Mouse (Mus musculus): ENCODE measurements around the gene Adamts7. TPM values are rescaled to one million over a fixed set of nuclear protein-coding genes. Genes with fewer than 3 reads are reported as not detected.

Gene Adamts7
- polyA plus RNA-seq, 1 experiment from 2014 or later: 14.2 TPM

- Histone ChIP-seq H3K9ac (no peak overlapping the region), H3K4me2 (no peak overlapping the region), H3K4me3 (no peak overlapping the region), H3K9me3 (no peaks in the 10 kb centered on the region), H3K27ac (no peak overlapping the region), H3K4me1 (no peaks in the 10 kb centered on the region), H3K36me3 (peaks cover 39% of the 10 kb centered on the region), H3K27me3 (no peaks in the 10 kb centered on the region)
- 80% methylated on average over 2 of the region's 2 CpGs for WGBS
- ATAC-seq (ENCODE audit: insufficient number of reproducible peaks, low FRiP score, low TSS enrichment, low read depth): no peak
These were observed 63.9 kb downstream of the Adamts7 start for GRCm38 (mm10) chr9:90226742-90227096.

DNA sequence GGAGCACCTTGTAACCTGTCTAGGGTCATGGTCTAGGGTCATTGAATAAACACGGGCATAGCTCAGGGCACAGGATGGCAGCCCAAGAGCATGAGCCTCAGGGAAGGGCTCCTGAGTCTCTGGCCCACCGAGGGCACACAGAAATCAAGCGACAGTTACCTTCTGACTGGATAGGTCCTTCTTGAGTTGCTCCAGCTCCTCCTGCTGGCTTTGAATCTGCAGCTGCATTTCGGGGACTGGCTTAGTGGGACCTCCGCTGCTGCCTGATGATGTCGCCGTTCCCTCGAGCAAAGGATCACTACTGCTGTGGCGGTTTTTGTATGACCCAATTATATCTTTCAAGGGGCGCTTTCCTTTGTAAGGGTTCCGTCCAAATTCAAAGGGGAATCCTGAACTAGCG lies 64.3 kb downstream of the Adamts7 start:
- Histone ChIP-seq H3K4me2 (no peak overlapping the region), H3K36me3 (peaks cover 35% of the 10 kb centered on the region), H3K27ac (no peak overlapping the region), H3K9ac (no peak overlapping the region), H3K27me3 (no peaks in the 10 kb centered on the region), H3K4me3 (no peak overlapping the region), H3K4me1 (no peaks in the 10 kb centered on the region), H3K9me3 (no peaks in the 10 kb centered on the region)
- 80% methylated on average over 12 of the region's 12 CpGs for WGBS
- no peak for ATAC-seq (ENCODE audit: insufficient number of reproducible peaks, low FRiP score, low TSS enrichment, low read depth)

DNA sequence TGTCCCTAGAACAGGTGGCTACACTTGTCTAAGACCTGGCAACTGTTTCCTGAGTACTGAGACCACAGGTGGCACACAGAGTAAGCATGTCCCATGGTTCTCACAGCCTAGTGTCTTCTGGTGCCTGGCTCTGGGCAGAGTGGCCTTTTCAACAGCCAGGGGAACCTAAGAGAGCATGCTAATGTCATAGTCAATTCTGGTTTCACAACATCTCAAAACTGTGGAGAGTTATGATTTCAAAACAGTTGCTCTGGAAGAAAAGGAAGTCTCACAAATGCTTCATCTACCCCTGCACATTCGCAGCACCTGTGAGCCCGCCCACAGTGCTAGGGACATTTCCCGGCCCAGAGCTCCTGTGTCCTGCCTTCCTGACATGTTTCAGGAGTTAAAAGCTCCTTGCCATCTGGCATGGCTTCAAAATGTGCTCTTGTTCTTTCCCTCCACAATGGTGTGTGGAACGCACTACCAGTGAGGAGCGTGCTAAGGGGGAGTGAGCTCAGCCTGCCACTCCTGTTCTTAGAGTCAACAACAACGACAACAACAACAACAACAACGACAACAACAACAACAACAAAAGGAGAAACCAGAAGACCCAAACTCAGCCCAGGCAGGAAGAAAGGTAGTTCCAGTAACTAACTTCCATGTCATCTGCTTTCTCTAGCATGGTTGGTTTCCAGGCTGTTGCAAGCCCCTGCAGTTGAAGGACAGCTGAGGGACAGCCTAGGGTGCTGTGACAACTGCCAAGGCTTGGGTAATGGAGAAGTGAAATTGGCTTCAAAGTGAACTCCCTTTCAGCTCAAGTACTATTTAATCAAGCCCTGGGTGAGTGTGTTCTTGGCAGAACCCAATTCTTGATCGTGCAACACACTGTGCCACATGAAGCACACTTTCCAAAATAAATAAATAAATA lies 70.2 kb downstream of the Adamts7 start:
- Histone ChIP-seq H3K4me2 (no peak overlapping the region), H3K36me3 (peaks cover 2% of the 10 kb centered on the region; the same call in 1 of the 2 replicates), H3K4me1 (no peaks in the 10 kb centered on the region), H3K9me3 (no peaks in the 10 kb centered on the region), H3K9ac (no peak overlapping the region), H3K4me3 (no peak overlapping the region), H3K27me3 (no peaks in the 10 kb centered on the region), H3K27ac (no peak overlapping the region)
- ATAC-seq (ENCODE audit: insufficient number of reproducible peaks, low FRiP score, low TSS enrichment, low read depth): no peak
- WGBS: 80% methylated on average over 8 of the region's 8 CpGs

DNA sequence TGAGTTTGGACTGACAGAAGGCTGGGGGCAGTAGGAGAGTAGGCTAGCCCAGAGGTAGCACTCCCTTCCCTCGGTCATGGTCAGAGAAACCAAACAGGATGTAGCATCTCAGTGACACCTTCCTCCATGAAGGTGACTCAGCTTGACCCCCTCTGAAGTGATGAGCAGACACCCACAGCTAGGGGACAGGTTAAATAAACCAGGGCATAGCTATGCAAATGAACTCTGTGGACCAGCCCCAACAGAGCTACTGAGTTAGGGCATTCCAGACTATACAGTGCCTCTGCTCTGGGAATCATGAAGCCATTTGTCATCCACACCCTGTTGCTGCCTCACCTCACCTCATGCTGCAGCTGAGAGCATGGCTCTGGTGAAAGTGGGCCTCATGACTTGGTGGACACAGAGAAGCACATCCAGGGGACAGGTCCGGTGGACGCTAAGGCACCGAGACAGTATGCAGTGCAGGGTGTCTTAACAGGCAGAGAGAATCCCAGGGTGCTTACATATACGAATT lies 71.1 kb downstream of the Adamts7 start:
- Histone ChIP-seq H3K4me3 (no peak overlapping the region), H3K27ac (no peak overlapping the region), H3K36me3 (peaks cover 3% of the 10 kb centered on the region; the same call in 1 of the 2 replicates), H3K4me1 (no peaks in the 10 kb centered on the region), H3K9me3 (no peaks in the 10 kb centered on the region), H3K4me2 (no peak overlapping the region), H3K27me3 (no peaks in the 10 kb centered on the region), H3K9ac (no peak overlapping the region)
- ATAC-seq (ENCODE audit: insufficient number of reproducible peaks, low FRiP score, low TSS enrichment, low read depth): no peak
- 91% methylated on average over 5 of the region's 5 CpGs for WGBS

DNA sequence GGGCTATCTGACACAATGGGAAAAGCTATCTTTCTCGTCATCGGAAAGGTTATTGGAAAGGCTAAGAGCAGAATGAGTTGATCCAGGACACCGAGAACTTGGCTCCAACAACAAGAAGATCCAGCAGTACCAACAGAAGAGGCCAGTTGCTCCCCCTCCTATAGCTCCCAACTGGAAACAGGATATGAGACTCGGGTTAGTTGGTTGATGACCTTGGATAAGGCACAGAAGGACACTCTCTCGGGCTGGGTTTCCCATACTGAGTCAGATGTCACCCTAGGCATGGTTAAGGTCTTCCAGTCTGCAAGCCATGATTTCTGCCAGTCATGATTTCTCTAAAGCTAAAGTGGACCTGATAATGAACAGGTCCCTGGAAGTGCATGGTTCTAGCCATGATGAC lies 71.9 kb downstream of the Adamts7 start:
- H3K27ac ChIP-seq: no peak overlapping the region
- H3K4me3 ChIP-seq: no peak overlapping the region
- no peaks in the 10 kb centered on the region for H3K9me3 ChIP-seq
- H3K4me1 ChIP-seq: no peaks in the 10 kb centered on the region
- H3K36me3 ChIP-seq: peaks cover 10% of the 10 kb centered on the region
- H3K27me3 ChIP-seq: no peaks in the 10 kb centered on the region
- no peak overlapping the region for H3K9ac ChIP-seq
- WGBS: 91% methylated on average over 5 of the region's 5 CpGs
- H3K4me2 ChIP-seq: no peak overlapping the region
- ATAC-seq (ENCODE audit: insufficient number of reproducible peaks, low FRiP score, low TSS enrichment, low read depth): no peak

DNA sequence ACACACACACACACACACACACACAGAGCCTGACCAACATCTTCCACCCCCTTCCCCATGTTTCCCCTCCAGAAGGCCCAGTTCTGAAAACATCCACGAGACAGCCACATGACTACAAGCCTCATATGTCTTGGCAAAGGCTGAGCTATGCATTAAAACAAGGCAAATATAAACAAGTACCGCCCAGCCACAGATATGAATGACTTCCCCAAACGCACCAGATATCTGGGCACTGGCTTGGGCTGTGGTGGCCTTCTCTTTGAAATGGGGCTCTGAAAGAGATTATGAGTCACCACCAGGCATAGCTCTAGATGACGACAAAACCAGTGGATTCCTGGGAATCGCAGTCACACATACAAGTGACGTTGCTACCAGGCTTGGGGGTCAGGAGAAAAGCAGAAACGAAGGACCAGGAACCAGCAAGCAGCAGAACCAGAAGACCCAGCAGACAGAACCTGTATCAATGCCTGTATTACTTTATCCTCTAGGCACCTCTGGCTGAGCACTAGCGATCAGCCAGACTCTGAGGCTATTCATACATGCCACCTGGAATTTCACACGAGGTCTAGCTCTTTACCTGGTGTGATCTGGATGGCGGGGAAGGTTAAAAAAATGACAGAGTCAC lies 72.5 kb downstream of the Adamts7 start:
- ATAC-seq (ENCODE audit: insufficient number of reproducible peaks, low FRiP score, low TSS enrichment, low read depth): no peak
- WGBS: 86% methylated on average over 10 of the region's 10 CpGs
- no peaks in the 10 kb centered on the region for H3K4me1 ChIP-seq
- H3K27me3 ChIP-seq: no peaks in the 10 kb centered on the region
- H3K4me2 ChIP-seq: no peak overlapping the region
- H3K36me3 ChIP-seq: peaks cover 14% of the 10 kb centered on the region
- H3K27ac ChIP-seq: no peak overlapping the region
- no peak overlapping the region for H3K9ac ChIP-seq
- no peak overlapping the region for H3K4me3 ChIP-seq
- H3K9me3 ChIP-seq: no peaks in the 10 kb centered on the region

DNA sequence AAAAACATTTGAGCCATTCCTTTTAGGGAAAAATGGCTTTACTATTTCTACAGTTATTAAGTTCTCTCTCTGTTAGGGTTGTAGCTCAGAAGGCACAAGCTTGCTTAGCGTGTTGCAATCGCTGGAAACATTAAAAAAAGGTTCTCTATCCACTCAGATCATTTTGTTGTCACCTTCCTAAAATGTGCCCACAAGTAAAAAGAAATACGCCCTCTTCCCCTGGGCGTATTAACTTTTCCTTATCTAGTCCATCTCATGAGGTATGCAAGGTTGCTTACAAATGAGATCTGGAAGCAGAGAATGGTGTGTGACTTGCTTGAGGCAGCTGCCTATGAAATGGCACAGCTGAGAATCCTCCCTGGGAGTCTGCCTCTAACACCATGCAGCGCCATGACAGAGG lies 73.9 kb downstream of the Adamts7 start:
- no peak for ATAC-seq (ENCODE audit: insufficient number of reproducible peaks, low FRiP score, low TSS enrichment, low read depth)
- H3K9ac ChIP-seq: no peak overlapping the region
- H3K4me2 ChIP-seq: no peak overlapping the region
- no peak overlapping the region for H3K4me3 ChIP-seq
- H3K9me3 ChIP-seq: no peaks in the 10 kb centered on the region
- 83% methylated on average over 5 of the region's 5 CpGs for WGBS
- H3K27me3 ChIP-seq: no peaks in the 10 kb centered on the region
- H3K4me1 ChIP-seq: no peaks in the 10 kb centered on the region
- H3K27ac ChIP-seq: no peak overlapping the region
- peaks cover 20% of the 10 kb centered on the region for H3K36me3 ChIP-seq

GRCm38 (mm10) chr9:90237232-90238062 lies 74.6 kb downstream of the Adamts7 start:
- WGBS: 76% methylated on average over 9 of the region's 9 CpGs
- no peak overlapping the region for H3K4me3 ChIP-seq
- H3K9ac ChIP-seq: no peak overlapping the region
- H3K4me2 ChIP-seq: no peak overlapping the region
- H3K27ac ChIP-seq: no peak overlapping the region
- no peak for ATAC-seq (ENCODE audit: insufficient number of reproducible peaks, low FRiP score, low TSS enrichment, low read depth)
- no peaks in the 10 kb centered on the region for H3K27me3 ChIP-seq
- no peaks in the 10 kb centered on the region for H3K9me3 ChIP-seq
- peaks cover 20% of the 10 kb centered on the region for H3K36me3 ChIP-seq
- H3K4me1 ChIP-seq: no peaks in the 10 kb centered on the region

- 66% methylated on average over 4 of the region's 4 CpGs for WGBS
- Histone ChIP-seq H3K4me3 (no peak overlapping the region), H3K9me3 (no peaks in the 10 kb centered on the region), H3K4me2 (no peak overlapping the region), H3K27me3 (no peaks in the 10 kb centered on the region), H3K9ac (no peak overlapping the region), H3K4me1 (no peaks in the 10 kb centered on the region), H3K36me3 (peaks cover 24% of the 10 kb centered on the region), H3K27ac (no peak overlapping the region)
- ATAC-seq (ENCODE audit: insufficient number of reproducible peaks, low FRiP score, low TSS enrichment, low read depth): no peak
These were observed 77.7 kb downstream of the Adamts7 start for GRCm38 (mm10) chr9:90240560-90240959.

DNA sequence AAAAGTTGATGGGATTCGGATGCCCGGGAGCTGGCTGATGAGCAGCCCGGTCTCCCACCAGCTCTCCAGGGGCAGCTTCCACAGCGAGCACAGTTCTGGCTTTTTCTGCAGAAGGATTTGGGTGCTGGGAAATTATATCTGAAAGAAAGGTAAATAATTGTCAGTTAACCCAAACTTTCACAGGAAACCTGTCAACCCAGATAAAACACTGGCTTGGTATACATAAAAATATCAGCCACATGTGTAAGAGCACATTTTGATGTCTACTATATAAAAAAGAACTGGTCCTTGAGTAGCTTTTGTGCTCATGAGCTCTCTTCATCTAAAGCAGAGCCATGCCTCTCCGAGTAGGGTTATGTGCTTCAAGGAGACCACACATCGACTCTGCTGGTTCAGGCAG lies 78.2 kb downstream of the Adamts7 start:
- WGBS: 90% methylated on average over 6 of the region's 6 CpGs
- no peak overlapping the region for H3K4me2 ChIP-seq
- H3K36me3 ChIP-seq: peaks cover 28% of the 10 kb centered on the region
- ATAC-seq (ENCODE audit: insufficient number of reproducible peaks, low FRiP score, low TSS enrichment, low read depth): no peak
- no peak overlapping the region for H3K9ac ChIP-seq
- no peak overlapping the region for H3K27ac ChIP-seq
- no peaks in the 10 kb centered on the region for H3K27me3 ChIP-seq
- no peak overlapping the region for H3K4me3 ChIP-seq
- no peaks in the 10 kb centered on the region for H3K9me3 ChIP-seq
- H3K4me1 ChIP-seq: no peaks in the 10 kb centered on the region

GRCm38 (mm10) chr9:90241618-90242017 lies 78.7 kb downstream of the Adamts7 start:
- Histone ChIP-seq H3K36me3 (peaks cover 32% of the 10 kb centered on the region), H3K27ac (no peak overlapping the region), H3K27me3 (no peaks in the 10 kb centered on the region), H3K4me2 (no peak overlapping the region), H3K4me3 (no peak overlapping the region), H3K9me3 (no peaks in the 10 kb centered on the region), H3K4me1 (no peaks in the 10 kb centered on the region), H3K9ac (no peak overlapping the region)
- no peak for ATAC-seq (ENCODE audit: insufficient number of reproducible peaks, low FRiP score, low TSS enrichment, low read depth)
- 69% methylated on average over 7 of the region's 7 CpGs for WGBS

DNA sequence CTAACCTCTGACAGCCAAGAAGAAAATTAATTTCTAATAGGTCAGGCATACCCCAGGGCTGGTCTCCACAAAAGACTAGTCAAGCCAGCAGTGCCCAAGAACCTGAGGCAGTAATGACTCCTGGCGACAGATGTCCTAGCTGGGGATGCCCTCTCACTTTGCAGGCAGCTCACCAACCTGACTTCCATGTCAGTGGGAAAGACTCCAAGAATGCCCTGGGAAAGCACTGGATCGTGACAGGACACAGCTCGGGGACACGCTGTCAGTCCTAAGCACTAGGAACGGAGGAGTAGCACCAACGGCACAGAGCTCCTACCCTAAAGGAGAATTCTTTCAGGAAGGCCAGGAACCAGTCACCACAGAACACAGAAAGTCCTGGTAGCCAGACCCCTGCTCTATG lies 79.4 kb downstream of the Adamts7 start:
- 84% methylated on average over 6 of the region's 6 CpGs for WGBS
- Histone ChIP-seq H3K4me1 (no peaks in the 10 kb centered on the region), H3K36me3 (peaks cover 39% of the 10 kb centered on the region), H3K9me3 (no peaks in the 10 kb centered on the region), H3K4me3 (no peak overlapping the region), H3K4me2 (no peak overlapping the region), H3K27me3 (no peaks in the 10 kb centered on the region), H3K27ac (no peak overlapping the region), H3K9ac (no peak overlapping the region)
- no peak for ATAC-seq (ENCODE audit: insufficient number of reproducible peaks, low FRiP score, low TSS enrichment, low read depth)

Measured in limb, embryonic 15.5 days (tissue).